In genomic region chr11:62177395-62178113, GRCm38 (mm10) we compare ENCODE assay signal across 20 mouse cellular contexts.
"Had no signal": no experiment of that assay in that cellular context is flagged by ENCODE, and none has a peak within 500 bp of the region (broad histone marks: within the 10 kb centered on the region; RNA-seq: fewer than 3 reads in every experiment).

No protein-coding gene starts in this region.

- H3K4me3 ChIP-seq: kidney, embryonic 15.5 days; left cerebral cortex, adult 2 months; liver, embryonic 12.5 days; megakaryocyte, embryonic 14.5 days; midbrain, embryonic 10.5 days had no signal

- H3K4me2 ChIP-seq: kidney, embryonic 15.5 days; liver, embryonic 12.5 days; lung, embryonic 14.5 days had no signal

- H3K9ac ChIP-seq: kidney, embryonic 15.5 days; liver, embryonic 12.5 days; liver, postnatal 0 days; lung, embryonic 14.5 days had no signal

- H3K9me3 ChIP-seq: kidney, embryonic 15.5 days; liver, embryonic 12.5 days; midbrain, embryonic 10.5 days had no signal

- DNase-seq: kidney, adult 11 months; kidney, adult 8-10 months; kidney, postnatal 10 days; kidney, postnatal 36 days; layer of hippocampus, postnatal 36 days; liver, postnatal 0 days; lung, embryonic 14.5 days; lung, postnatal 10 days; lung, postnatal 36 days; midbrain, embryonic 14.5 days; right cerebral cortex, adult 18-20 months; right cerebral cortex, postnatal 14 days; right cerebral cortex, postnatal 4 days; thymus, adult 18-20 months; thymus, postnatal 36 days had no signal

- ATAC-seq: liver, embryonic 12.5 days; liver, postnatal 0 days had no signal

- H3K27ac ChIP-seq: kidney, embryonic 15.5 days; left cerebral cortex, adult 2 months; liver, embryonic 12.5 days; midbrain, embryonic 10.5 days had no signal

- H3K36me3 ChIP-seq: kidney, embryonic 15.5 days had no signal

- H3K27me3 ChIP-seq: kidney, embryonic 15.5 days; liver, embryonic 12.5 days; megakaryocyte, embryonic 14.5 days had no signal

- H3K4me1 ChIP-seq: kidney, embryonic 15.5 days; liver, embryonic 12.5 days; midbrain, embryonic 10.5 days had no signal
